Mouse (Mus musculus) kidney, postnatal 10 days (tissue): Measurements from ENCODE around the gene Rfx5.
"Not testable (repeated sequence)": the region's sequence is repeated elsewhere in the genome, so short reads cannot be mapped to it uniquely, and the experiment has no call there.

Experiments used
- DNase-seq: peaks from one replicate; pipeline ENCODE4 v3.0.0; 2021; ENCODE audit warnings: mixed read lengths

The Rfx5 gene

DNA sequence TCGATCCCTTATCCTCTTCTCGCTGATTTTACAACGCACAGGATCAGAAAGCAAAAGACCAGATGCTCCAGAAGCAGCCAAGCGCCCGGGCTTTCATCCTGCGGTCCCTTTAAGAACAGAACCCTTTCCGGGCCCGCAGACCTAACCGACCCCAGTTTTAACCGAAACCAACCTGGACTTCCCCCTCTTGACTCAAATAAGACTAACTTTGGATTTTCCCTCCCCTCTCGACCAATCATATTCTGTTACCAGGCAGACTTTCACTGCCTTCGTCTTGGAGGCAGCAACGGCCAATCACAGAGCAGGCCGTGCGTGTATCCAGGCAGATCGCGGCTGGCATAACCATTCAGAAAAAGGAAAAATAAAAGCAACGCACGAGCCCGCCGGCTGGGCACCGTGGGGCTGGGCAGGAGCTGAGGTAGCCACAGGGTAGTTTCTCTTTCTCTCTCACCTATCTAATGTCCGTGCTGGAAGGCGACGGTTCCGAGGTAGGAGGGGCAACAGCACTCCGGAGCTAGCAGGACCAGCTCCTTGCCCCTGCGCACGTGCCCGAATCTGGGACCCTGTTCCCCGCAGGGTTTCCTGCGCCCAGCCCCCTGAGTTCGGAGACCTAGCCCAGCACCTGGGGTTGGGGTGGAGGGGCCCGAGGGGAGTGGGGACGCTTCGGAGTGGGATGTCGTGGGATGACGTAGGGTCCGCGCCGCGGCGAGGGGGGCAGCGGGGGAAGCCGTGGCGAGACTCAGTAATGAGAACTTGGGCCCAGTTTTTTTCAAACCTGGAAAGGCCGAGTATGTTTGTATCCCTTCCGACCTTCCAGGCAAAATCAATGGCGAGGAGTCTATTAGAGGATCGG lies at the start of gene Rfx5:
Gene Rfx5 (plus strand): TSS at position 312 of the 853 bp plus-strand sequence.
- DNase-seq: peak; percentile 93

DNA sequence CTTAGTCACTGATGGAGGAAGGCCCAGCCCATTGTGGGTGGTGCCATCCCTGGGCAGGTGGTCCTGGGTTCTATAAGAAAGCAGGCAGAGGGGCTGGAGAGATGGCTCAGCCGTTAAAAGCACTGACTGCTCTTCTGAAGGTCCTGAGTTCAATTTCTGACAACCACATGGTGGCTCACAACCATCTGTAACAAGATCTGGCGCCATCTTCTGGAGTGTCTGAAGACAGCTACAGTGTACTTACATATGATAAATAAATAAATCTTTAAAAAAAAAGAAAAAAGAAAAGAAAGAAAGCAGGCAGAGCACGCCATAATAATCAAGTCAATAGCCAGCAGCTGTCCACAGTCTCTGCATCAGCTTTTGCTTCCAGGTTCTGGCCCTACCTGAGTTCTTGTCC lies 49.1 kb upstream of the Rfx5 start:
- DNase-seq: not testable (repeated sequence)

DNA sequence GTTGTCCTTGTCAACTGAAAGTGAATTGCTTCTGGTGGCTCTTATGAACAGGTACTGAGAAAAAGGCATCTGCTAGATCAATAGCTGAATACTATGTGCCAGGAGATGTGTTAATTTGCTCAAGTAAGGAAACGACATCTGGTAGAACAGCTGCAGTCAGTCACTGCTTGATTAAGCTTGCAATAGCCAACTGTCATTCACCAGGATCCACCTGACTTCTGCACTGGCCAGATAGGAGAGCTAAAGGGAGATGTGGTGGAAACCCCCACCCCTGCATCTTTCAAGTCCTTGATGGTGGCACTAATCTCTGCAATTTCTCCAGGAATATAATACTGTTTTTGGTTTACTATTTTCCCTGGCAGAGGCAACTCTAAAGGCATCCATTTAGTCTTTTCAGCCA lies 47.4 kb upstream of the Rfx5 start:
- DNase-seq: no peak

DNA sequence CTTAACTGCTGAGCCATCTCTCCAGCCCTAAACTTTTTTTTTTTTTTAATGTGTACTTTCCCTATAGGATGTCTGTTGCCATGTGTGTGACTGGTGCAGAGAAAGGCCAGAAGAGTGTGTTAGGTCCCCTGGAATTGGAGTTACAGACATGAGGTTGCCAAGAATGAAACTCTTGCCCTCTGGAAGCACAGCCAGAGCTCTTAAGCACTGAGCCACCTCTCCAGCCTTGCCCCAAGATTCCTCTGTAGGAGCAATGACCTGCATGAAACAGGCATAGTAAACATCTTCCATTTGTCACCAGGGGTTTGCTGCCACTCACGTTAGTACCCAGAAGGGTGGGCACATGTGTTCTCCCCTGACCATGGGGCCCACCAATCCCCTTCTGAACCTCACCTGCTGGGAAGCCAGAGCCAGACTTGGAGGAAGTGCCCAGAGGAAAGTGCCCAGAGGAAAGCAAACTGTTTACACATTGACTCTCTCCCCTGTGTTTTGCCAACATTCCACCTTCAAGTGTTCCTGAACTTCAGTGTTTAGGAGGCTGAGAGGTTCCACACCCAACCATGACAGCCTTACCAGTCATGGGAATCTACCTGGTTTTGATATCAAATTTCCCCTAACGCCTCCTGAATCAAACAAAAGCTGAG lies 42.7 kb upstream of the Rfx5 start:
- DNase-seq: no peak

DNA sequence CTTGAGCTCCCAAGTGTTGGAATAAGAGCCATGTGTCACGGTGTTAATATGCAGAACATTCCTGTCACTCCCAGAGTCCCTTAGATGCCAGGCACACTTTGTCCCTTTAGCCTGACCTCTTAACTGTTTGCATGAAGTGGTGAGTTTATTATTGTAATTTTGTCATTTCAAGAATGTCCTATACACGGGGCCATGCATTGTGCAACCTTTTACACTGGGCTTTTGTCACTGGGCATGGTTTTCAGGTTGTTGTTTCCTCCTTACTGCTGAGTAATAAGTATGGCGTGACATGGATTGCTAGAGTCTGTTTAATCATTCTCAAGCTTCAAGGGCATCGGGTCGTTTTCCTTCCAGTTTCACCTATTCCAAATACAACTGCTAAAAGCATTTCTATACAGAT lies 40.1 kb upstream of the Rfx5 start:
- peak; percentile 37 for DNase-seq

DNA sequence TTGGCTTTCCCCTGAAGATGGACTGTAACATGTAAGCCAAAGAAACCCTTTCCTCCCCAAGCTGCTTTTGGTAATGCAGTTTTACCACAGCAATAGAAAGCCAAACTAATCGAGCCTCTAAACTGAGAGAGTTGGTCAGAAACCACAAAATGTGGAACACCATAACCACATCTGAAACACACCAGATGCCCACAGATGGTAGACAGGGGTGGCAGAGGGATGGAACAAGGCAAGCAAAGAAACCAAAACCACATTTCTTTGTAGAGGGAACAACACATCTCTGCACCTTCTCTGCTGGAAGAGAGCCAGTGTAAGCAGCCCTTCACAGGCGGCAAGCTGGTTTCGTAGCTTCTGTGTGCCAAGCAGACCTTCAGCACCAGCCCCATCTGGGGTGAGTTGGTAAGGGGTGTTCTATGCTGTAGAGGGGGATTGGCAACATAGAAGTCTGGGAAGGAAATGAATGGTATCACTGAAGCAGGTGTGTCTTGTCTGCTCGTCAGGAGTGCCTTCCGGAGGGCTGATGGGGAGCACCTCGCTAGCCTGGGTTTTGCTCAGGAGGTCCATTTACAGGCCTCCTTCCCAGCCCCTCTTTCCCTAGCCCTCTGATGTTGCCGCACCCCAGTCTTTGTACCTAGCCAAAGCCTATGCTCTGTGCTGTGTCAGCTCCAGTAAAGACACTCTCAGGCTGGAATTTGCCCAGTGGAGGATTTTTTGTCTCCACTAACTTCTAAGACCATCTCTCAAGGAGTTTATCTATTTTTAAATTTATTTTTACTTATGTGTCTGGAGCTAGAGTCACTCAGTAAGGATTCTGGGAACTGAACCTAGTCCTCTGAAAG lies 37.8 kb upstream of the Rfx5 start:
- DNase-seq: peak; percentile 42

DNA sequence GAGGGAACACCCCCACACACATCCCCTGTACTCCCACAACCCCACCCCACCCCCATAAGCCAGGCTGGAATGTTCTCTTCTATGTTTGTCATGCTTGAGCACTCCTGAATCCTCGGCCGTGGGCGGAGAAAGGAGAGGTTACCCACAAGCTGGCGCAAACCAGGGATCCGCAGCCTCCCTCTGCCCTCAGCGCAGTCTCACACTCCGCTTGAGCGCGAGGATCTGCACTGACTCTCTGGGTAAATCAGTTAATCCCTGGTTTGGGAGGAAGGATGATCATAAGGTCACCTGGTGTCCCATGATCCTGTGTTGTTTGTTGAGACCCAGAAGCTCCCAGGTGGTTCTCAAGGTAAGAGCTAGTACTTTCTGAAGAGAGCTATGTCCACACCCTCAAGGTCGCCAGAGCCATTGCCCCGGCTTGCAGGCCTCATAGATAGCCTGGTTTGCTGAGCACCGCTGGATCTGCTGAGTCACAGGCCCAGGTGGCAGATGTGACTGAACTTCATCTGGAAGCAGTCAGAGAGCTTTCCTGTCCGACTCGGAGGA lies 36.0 kb upstream of the Rfx5 start:
- peak; percentile 83 for DNase-seq

DNA sequence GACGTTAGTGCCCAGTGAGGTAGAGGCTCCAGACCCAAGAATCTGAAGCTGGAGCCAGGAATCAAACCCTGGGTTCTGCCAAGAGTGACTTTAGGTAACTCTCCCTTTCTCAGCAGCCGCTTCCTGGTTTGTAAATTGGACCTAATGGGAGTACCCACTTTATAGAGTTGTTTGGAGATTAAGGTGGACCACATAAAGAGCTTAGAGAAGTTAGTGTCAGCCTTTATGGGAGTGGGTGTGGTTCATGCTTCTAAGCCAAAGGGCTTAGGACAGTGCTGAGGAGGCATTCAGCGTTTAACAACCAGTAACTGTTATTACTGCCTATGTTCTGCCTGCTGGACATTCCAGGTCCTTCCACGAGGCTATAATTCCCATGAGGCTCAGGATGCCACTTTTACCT lies 35.0 kb upstream of the Rfx5 start:
- DNase-seq: no peak

DNA sequence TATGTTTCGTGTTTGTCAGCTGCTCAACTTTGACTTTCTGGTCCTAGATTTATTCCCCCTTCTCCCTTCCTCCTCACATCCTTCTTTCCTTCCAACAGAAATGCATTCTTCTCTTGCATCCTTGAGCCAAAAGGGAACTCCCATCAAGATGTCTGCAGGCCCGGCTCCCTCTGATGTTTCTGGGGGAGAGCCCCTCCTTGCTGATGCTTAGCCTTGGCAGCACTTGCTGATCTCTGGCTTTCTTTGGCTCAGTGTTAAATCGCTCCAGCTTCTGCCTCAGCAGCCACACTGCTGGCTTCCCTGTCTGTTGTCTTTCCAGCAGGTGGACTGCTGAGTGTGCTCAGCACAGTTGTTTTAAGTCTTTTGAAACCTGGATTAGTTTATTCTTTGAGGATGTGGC lies 32.8 kb upstream of the Rfx5 start:
- peak; percentile 28 for DNase-seq

DNA sequence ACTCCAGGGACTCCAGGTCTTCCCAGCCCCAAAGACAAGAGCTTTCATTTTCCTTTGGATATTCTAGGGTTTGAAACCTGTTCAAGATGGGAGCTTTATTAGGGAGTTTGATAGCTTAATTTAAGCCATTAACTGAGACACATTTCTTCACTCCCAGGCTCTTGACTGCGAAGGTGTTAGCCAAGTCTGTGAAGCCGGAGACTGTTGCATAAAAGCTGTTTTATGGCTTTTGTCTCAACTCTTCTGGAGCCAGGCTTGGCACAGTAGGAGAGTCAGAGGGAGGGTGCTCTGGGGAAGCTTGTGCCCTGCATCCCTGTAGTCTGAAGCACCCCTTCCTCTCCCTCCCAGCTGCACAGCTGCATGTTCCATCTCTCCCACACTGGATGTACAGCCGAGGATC lies 31.5 kb upstream of the Rfx5 start:
- DNase-seq: no peak

DNA sequence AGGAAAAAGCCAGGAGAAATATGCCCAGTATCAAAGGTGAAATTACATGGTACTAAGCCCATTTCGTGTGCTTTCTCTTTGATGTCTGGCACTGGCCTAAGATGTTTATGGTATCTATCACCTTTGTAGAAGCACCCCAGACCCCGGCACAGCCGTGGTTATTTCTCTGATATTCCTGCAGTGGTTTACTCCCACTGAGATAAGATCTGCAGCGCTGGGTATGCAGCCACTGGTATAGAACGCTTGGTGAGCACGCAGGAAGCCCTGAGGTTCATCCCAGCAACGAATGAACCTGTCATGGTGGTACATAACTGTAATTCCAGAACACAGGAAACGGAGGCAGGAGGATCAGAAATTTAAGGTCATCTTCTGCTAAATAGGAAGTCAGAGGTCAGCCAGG lies 29.2 kb upstream of the Rfx5 start:
- no peak for DNase-seq

DNA sequence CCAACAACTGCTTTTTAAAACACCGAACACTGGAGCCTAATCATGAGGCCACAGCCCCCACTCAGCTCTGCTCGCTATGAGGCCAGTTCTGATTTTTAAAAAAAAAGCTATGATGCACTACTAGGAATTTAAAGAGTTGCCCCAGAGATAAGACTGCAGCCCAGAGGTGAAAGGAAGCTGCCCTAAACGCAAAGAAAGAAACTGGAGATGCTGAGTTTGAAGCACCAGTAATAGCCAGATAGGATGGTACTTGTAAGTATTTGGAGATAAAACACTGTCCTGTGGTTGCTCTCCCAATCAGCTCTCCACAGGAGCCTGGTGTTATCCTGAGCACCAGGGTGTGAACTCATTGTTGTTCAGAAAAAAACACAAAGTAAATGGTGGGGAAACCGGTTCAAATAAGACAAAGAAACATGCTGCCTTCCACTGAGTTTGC lies 27.6 kb upstream of the Rfx5 start:
- DNase-seq: not testable (repeated sequence)

DNA sequence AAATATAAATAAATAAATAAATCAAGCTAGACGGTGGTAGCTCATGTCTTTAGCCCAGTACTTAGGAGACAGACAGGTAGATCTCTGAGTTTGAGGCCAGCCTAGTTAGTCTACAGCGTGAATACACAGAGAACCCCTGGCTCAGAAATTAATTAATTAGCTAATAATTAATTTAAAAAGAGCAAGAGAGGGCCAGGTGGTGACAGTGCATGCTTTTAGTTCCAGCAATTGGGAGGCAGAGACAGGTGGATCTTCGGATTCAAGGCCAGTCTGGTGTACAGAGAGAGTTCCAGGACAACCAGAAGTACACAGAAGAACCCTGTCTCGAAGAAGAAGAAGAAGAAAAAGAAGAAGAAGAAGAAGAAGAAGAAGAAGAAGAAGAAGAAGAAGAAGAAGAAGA lies 24.9 kb upstream of the Rfx5 start:
- not testable (repeated sequence) for DNase-seq

DNA sequence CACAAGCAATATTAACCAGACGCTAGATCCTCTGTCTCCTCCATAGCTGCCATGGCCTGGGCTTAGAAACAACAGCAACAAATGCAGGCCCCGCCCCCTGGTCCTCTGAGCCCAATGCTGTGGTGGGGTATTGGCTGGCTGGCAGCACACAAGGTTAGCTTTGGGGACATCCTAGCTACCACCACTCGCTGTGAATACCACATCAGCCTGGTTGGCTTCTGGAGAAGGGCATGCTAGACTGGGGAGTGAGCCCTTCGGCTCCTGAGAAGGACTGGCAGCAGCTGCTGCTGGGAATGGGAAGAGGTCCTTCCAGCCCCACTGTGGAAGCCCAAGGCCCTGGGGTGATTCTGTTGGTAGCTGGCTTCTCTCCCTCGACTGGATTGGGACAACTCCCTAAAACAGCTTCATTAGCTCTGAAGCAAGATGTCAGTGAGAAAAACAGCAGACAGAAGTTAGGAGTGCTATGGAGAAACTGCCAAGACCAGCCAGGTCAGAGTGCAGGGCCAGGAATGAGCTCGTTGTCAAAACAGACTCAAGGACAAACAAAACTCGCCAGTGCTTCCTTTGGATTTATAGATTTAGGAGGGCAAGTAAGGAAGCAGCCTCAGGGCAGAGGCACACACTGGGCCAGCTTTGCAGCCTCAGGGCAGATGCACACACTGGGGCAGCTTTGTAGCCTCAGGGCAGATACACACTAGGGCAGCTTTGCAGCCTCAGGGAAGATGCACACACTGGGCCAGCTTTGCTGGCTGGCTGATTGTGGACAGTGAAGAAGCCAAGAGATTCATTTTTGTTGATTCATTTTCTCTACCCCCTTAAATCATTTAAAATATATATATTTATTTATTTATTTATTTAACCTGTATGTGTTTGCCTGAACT lies 23.2 kb upstream of the Rfx5 start:
- DNase-seq: peak; percentile 67

DNA sequence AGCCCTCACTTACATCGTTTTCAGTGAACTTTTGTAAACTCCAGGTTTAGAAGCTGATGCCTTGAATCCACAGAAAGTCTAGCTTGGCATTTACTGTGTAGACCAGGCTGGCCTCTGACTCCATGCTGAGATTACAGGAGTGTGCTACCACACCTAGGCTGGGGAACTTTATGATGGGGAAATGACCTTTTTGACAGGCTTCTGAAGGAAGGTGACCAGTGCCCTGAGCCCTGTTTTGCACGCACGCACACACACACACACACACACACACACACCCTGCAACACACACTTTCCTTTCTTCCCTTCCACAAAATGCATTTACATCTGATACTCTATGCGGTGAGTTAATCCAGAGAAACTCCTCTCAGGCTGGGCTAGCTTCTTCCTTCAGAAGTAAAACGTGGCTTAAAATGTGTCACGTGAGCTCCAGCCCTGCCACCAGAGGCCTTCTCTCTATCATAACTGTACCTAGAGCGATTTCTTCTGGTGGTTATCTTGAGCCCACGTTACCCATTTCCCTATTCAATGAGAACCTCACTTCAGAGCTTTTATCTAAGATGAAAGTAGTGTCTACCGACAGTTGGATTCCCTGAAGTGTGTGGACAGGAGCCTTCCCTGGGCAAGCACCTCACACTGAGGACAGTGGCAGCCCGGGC lies 22.3 kb upstream of the Rfx5 start:
- DNase-seq: not testable (repeated sequence)

DNA sequence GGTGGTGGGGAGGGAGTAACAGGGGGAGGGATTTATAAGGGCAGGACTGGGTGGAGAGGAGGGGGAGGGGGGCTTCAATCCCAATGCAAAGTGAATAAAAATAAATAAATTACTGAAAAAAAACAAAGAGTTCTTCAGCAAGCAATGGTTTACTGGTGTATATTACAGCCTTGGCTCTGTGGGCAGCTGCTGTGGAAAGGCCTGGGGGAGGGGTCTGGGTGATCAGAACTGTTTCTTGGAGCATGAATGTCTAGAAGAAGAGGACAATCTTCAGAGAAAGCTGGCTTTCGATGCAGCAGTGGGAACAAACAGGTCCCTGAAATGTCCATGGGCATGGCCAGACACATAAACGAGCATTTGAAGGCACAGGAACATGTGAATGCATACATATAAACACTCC lies 21.6 kb upstream of the Rfx5 start:
- not testable (repeated sequence) for DNase-seq

DNA sequence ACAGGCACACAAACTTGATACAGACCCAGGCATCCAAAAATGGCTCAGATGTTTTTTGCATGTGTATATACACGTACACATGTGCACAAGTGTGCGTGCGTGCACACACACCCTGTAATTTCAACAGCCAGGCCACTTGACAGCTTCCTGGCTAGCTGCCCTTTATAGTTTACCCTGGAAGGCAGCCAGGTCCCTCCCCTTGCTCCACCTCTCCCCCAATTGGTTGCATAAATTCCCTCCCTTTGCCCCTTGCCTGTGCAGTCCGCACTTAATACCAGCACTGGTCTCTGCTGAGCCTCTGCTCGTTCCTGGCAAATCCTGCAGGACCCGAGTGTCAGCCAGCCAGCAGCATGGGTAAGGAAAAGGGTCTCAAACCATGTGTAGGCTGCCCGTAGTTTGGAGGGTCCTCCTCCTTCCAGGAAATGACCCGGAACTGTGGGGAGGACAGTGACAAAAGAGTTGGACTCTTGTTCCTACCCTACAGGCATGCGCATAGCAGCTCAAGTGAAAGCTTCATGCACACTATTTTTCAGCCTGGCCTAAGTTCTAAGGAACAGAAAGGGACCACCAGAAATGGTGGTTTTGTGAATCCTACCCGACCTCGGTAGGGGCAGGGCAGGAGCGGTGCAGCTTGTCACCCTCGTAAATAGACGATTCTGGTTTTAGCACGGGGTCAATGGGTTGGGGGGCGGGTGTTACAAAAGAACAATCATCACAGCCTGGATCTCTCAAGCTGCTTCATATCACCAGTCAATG lies 20.9 kb upstream of the Rfx5 start, which contains the start of gene Selenbp1:
Gene Selenbp1 (plus strand): TSS at position 248 of the 756 bp plus-strand sequence.
- DNase-seq: peak; percentile 93

DNA sequence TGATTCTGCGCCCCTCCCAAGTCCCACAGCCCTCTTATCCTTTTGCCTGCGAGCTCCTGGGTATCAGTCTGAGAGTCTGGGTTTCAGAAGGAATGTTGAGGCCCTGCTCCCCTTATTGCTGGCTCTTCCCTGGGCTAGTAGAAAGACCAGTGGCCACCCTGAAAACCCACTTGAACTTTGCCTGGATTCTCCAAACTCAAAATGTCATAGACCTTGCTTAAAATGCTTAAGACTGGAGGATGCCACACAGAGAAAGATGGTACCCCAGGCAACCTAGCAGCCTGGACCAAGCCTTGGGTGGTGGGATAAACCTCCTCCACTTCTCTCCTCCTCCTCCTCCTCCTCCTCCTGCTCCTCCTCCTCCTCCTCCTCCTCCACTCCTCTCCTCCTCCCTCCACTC lies 20.3 kb upstream of the Rfx5 start:
- not testable (repeated sequence) for DNase-seq

DNA sequence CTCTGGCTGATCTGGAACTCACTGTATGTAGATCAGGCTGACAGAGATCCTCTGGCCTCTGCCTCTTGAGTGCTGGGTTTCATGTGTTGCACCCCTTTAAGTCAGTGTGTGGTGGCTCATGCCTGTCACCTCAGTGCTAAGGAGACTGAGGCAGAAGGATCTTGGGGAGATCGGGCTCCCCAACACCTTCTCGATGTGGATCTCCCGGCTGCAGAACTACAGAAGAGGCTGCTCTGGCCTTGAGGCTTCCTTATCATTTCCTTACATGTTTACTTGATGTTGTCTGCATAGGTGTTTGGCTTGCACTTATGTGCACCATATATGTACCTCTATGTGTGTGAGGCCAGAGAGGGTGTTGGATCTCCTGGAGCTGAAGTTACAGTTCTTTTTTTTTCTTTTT lies 19.3 kb upstream of the Rfx5 start:
- DNase-seq: not testable (repeated sequence)

DNA sequence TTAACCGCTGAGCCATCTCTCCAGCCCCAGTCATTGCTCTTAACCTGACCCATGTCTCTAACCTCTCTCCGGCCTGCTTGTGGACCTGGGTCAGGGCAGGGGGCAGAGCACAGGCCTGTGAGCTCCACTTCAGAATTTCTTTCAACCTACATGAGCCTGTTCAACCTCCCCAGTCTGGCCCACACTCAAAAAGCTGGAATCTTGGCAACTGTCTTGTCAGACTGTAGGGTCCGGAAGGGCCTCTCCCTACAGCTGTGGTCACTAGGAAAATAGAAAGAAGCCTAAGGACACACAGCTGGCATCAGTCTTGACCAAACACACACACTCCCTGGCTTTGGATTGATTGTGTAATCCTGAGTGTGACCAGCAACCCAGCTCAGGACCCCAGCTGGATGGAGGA lies 18.5 kb upstream of the Rfx5 start:
- peak; percentile 83 for DNase-seq

DNA sequence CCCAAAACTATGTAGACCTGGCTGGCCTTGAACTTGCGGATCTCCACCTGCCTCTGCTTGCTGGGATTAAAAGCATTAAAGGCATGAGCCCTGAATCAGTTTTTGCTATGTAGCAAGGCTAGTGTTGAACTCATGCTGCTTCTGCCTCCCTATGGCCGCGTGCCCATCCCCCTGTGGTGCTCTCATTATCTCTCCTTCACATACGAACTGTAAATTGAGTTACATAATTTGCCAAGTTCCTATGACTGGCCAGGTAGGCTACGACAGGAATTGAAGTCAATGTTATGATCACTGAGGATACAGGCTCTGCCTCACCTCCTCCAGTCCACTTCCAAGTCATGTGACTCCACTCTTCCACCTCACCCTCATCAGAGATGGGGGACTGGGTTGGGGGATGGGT lies 17.7 kb upstream of the Rfx5 start:
- not testable (repeated sequence) for DNase-seq
